Mouse (Mus musculus): ENCODE results near the gene Steap2.
"Not testable (repeated sequence)": the region's sequence is repeated elsewhere in the genome, so short reads cannot be mapped to it uniquely, and the experiment has no call there.

Gene Steap2

DNA sequence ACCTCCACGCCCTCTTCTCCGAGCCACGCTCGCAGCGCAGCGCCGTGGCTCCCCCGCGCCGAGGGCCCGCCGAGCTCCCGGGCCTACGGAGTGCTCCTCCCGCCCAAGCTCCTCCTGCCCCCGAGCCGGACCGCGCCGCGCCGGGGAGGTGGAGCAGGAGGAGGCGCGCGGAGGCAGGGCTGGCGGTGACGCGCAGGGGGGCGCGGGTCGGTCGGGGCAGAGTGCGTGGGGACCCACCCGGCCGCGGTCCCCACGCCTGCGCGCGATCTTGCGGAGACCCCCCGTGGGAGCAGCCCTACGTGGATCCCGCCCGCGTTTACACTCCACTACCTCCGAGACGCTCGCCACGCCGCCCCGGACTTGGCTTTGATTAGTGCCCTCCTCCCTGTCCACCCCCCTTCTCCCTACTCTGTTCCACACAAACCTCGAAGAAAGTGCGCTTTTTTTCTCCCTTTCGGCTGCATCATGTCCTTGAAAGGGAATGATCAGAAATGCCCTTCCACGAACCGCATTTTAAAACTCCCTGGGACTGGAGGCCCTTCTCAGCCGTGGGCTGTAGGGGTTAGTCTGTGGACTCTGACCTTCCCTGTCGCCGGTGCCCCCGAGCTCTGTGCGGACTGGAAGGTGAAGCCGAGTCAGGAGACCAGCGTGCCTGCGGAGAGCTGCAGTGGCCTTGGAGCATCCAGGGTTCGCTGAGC lies at the start of gene Steap2:
Gene Steap2 (minus strand): TSS at position 623 of the 698 bp plus-strand sequence.
- DNase-seq (ENCODE audit: low read depth, low spot score), result peak; percentile 47

DNA sequence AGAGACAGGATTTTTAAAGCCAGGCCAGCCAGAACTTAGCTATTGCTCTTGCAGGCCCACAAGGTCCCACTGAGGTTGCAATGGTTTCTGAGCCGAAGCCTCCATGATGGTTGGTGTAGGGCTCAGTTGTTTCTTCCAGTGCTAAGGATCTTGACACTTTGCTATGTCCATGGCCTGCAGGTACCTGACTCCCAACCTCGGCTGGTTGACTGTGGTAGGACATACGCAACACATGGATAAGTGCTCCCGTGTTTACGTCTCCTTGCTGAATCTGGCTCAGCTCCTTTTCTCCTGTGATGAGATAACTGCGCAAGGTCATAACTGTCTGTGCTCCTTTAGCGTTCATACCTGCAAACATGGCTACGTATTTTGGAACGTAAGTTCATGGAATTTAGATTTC lies 40.1 kb upstream of the Steap2 start:
- DNase-seq (ENCODE audit: low read depth, low spot score), result no peak

DNA sequence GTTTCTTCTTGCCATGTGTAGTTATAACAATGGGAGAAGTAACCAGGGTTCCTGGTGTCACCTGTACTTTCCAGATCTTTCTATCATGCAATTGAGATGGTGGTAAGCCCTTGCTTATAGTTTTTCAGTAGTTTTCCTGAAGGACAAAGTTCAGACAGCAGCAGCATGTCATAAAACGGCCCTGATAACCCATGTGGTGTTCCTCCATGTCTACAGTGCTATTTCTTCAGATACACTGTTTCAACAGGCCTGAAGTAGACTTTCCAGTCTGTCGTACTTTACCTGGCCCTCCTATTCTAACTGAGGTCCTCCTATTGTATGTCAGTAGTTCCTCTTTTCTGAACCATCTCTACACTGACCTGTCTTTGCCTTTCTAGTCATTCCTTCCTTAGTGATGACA lies 38.5 kb upstream of the Steap2 start:
- no peak for DNase-seq (ENCODE audit: low read depth, low spot score)

DNA sequence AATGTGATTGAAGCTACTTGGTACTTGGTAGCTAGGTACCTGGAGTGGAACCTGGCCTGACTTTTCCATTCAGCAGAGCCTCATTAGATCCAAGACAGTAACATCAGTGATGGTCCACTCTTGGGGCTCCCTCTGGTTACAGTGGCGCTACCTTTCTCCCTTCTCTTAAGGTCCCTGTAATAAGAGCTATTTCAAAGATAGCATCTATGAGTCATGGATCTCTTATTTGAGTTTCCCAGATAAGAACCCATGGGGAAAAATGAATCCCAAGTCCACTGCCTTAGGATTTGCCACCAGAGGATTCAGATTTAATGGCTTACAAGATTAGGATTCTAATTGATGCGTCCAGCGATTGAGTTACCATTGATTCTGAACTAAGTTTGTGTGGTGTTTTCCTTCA lies 37.8 kb upstream of the Steap2 start:
- DNase-seq (ENCODE audit: low read depth, low spot score), result no peak

DNA sequence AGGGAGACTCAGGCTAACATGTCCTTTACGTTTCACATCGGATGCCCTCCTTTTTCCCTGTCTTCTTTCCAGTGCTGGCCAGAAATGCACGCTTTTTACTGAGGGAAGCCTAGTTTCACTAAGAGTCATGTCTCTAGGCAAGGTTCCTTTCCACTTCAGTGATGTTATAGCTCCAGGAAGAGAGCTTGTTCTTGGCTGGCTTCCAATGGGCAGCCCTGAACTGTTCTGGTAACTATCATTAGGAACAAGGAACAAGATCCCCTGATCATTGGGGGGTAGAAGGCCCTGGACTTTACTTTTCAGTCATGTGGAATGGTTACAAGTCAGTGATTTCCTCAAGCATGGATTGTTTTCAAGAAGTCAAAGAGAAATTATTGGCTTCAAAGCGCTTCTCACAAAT lies 35.5 kb upstream of the Steap2 start:
- DNase-seq (ENCODE audit: low read depth, low spot score), result no peak

DNA sequence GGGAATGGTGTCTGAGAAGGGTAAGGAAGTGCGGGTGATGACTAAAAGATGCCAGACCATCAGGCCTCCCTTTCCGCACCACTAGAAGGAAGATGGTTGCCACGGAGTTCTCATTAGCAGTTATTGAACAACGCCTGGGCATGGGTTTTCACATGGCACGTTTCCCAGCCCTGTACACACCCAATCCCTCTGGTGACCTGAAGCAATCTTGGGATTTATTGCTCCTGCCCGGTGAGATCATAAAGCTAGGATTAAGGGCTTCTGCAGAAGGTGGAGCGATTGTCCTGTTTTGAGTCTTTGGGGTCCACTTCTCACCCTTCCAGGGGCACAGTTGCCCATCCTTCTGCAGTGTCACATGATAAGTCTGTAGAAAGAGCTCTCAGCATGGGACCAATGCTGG lies 27.8 kb upstream of the Steap2 start:
- no peak for DNase-seq (ENCODE audit: low read depth, low spot score)

DNA sequence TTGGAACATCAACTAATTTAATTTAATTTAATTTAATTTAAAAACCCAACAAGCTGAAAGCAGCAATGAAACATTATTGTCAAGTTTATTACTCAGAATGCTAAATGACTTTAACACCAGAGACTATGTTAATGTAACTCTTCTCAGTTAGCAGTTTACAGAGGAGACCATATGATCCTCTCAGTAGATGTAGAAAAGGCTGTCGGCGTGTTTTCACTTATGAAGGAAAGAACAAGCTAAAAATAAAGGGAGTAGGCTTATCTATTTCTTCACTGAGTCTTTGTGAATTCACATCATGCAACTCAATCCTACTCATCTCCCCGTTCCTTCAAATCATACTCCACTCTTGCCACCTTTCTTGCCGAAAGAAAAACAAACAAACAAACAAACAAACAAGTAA lies 16.7 kb upstream of the Steap2 start:
- no peak for DNase-seq (ENCODE audit: low read depth, low spot score)

DNA sequence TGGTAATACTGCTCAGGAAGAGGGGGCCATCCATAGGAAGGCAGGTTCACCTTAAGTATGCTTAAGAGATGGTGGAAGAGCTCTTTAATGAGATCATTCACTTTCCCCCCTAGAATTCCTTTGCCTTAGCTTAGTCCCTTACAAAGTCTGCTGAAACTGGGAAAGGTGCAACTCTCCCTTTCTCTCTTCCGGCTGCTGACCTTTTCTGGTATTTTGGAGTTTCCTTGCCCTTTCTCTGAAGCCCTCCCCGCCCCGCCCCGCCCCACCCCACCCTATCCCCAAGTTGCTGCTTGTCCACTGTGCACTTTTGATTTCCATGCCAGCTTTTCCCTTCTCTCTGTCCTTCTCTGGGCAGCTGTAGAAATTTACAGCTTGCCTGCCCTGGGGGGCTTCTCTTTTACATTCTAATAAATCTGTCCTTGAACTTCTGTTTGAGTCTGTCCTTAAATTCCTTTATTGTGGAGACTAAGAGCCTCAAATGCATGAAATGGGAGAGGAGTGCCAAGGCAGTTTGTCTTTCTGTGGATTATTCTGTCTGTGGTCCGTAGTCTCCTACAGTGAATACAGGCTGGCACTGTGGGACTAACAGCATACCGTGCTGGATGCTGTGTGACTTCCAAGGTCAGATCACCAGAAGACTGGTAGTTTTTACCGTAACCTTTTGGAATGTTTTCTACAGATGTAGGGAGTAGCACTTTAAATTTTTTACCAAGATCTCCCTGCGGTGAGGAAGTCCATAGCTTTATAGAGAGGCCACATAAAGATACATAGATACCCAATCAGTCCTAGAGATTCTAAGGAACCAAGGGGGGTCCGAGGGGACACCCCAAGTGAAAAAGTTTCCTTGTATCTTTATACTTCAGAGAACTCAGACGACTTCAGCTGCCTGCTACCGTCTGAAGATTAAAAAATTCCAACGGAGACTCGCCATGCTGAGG lies 13.2 kb upstream of the Steap2 start:
- peak; percentile 21 for DNase-seq (ENCODE audit: low read depth, low spot score)

DNA sequence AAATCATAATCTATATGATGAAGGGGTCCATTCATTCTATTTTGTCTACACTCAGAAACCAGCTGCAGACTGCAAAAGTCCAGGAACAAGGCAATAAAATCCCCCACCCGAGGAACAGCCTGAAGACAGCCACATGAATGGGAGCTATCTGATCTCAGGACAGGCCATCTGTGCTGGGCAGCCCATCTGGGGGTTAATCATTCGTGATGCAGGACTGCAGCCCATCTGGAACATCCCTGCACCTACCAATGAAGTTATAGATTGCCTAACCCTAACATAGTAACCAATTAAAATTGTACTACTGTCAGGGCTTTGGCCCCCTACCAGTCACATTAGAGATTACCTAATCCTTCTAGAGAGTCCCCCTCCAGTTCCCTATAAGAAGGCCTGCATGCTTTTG lies 10.6 kb upstream of the Steap2 start:
- no peak for DNase-seq (ENCODE audit: low read depth, low spot score)

DNA sequence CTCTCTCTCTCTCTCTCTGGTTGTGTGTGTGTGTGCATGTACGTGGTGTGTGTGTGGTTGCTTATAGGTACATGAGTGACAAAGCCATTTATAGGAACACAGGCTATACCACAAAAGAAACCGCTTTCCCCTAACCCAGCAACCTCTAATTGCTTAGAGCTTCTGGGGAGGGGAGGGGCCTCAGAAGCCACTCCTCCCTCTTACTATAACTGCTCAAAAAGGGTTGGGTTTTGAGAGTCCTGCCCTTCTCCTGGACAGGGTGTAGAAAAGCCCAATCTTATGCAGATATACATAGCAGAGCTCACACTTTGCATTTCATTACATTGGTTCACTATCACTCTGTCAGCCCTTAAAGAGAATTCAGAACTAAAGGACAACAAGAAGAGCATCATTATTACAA lies 6.0 kb upstream of the Steap2 start:
- DNase-seq (ENCODE audit: low read depth, low spot score), result no peak

DNA sequence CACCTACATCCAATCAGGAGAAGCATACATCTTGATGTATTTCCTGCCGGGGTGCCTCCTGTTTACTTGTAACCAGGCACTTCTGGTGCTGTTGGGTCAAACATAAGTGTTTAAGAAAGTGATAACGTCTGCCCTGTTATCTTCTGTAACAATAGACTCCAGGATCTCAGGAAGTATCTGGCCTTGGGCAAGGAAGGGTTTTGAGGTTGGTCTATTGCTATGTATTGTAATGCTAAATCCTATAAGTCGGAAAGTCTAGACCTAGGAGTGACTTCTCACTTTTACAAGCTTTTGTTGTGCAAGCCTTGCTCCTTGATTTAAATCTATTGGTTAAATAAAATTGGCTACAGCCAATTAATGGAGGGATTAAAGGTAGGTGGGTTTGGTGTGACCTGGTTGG lies 4.5 kb upstream of the Steap2 start:
- no peak for DNase-seq (ENCODE audit: low read depth, low spot score)

DNA sequence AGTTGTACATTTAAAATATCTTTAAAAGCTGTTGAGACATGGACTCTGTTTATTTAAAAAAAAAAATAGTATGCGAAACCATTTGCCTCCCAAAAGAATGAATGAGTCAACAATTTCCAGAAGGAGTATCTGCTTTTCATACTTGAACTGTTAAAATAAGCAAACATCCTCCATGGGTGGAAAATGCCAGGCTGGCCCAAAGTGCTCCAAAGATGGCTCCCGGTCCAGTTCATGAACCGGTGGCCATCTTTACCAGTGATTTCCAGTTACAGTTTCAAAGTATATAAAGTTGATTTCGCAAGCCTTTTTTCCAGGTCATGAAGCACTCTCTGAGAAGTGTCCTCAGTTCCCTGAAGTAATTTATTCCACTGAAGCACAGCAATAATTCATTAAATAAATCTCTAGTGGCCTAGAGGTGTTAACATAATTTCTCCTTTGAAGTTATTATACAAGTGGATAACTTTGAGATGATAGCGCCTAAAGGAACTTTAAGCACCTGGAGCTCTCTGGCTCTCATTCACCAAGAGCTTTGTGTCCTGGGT lies 1.1 kb upstream of the Steap2 start:
- no peak for DNase-seq (ENCODE audit: low read depth, low spot score)

DNA sequence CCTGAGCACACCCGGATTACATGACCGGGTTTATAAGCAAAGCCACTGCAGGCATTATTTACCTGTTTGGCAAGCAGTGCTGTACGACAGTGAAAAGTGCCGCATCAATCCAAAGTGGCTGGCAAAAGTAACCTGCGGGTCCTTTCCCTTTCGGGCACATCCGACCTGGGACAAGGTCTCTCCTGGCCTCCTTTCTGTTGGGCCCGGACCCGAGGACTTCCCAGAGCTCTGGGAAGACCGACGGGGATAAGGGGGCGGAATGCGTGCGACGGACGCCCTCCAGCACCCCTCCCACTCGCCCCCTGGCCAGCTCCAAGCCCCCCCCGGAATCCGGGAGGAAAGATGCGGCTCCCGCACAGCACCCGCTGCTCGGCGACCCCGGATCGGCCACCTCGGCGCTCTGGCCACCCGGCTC lies 830 bp downstream of the Steap2 start:
- DNase-seq (ENCODE audit: low read depth, low spot score), result peak; percentile 36

DNA sequence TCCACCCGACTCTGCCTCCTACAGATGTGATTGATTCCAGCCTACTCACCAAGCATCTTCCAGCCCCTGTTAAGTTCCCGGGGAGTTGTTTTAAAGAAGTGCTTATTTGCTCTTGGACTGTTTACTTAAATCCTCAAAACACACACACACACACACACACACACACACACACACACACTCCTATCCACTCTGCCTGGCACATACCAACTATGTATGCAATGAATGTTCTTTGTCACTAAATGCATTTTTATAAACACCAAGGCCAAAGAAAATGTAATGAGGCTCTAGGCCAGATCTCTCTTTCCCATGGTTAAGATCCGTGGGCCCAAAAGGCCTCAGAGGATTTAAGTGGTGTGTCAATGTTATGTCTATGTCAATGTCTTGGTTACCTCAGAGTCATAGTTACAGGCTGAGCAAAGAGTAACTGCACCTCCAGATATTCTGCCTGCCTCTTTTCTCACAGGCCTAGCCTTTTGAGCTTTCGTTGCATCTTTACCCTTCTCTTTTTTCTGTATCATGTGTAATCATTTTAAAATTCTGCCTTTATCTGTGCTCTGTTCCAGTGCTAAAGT lies 2.1 kb downstream of the Steap2 start:
- DNase-seq (ENCODE audit: low read depth, low spot score), result no peak

DNA sequence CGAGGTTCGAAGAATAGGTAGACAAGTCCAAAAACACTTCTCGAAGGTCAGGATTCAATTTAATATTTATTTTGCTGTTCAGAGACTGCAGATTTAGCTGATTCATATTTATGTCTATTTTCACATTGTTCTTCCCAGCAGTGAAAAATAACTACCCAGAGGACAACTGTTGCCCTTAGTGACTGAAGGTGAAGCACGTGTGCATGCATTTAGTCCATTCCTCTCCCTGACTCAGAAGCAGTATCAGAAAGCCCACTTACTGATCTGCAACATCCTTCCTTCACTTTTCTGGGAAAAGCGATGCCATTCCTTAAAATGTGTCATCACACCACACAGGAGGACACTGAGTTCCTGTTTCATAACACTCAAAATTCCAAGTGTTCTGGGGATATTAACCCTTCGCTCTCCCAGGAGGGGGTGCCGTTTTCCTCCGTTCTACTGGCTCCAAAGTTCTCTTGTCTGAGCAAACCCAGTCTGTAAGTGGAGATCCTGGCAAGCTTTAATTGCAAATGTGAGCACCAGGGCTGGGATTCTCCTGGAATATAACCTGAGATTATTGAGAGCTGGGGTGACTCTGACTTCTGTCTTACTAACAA lies 5.3 kb downstream of the Steap2 start:
- no peak for DNase-seq (ENCODE audit: low read depth, low spot score)

DNA sequence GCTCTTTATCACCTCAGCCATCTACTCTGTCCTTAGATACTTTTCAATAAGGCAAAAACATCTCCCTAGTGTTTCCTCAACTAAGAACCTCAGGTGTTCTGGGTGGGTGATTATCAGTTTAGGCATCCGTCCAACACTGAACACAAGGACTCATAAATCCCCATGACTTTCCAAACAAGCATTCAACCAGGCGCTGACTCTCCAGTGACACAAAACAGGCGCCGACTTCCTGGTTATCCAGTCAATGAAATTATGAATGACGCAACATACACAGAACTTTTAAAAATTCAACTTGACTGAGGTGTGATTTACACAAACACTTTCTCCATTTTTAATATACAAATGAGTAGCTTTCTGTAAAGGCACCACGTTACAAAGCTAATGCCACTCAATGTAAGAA lies 6.2 kb downstream of the Steap2 start:
- no peak for DNase-seq (ENCODE audit: low read depth, low spot score)

DNA sequence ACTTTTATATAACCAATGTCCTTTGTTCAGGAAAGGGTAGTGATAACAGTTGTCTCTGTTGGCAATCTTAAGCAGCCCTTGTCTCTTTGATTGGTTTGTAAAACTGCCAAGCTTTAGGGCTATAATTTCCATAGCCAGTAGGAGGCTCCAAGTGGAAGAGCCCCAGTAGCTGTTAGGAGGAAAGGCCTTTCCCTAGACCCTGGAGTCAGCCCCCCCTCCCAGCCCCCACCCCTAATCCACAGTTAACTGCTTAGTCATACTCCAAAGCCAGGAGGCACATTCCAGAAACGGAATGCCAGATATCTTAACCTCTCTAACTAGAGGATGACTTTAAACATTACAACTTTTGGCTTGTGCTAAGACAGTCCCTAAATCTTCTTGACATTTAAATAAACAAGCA lies 7.4 kb downstream of the Steap2 start:
- peak; percentile 41 for DNase-seq (ENCODE audit: low read depth, low spot score)

DNA sequence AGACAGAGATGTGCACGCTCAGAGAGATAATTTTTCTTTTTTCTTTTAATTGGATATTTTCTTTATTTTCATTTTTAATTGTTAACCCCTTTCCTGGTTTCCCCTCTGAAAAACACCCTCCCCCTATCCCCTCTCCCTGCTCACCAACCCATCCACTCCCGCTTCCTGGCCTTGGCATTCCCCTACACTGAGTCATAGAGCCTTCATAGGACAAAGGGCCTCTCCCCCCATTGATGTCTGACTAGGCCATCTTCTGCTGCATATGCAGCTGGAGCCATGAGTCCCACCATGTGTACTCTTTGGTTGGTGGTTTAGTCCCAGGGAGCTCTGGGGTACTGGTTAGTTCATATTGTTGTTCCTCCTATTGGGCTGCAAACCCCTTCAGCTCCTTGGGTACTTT lies 9.4 kb downstream of the Steap2 start:
- DNase-seq (ENCODE audit: low read depth, low spot score), result not testable (repeated sequence)

DNA sequence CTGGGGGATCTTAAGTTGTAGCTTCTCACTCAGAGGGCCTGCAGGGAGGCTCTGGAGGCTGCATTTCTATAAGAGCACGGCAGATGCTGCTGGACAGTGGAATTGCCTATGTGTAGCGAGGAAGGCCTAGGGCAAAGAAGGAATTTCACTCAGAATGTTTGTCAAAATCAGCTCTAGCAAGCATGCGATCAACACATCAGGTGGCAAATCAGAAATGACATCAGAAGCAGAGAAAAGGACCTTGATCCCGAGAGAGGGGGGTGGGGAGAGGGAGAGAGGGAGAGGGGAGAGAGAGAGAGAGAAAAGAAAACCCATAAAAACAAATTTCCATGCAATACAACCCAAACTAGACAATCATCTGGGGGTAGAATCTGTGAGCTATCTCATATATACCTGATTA lies 11.1 kb downstream of the Steap2 start:
- no peak for DNase-seq (ENCODE audit: low read depth, low spot score)

DNA sequence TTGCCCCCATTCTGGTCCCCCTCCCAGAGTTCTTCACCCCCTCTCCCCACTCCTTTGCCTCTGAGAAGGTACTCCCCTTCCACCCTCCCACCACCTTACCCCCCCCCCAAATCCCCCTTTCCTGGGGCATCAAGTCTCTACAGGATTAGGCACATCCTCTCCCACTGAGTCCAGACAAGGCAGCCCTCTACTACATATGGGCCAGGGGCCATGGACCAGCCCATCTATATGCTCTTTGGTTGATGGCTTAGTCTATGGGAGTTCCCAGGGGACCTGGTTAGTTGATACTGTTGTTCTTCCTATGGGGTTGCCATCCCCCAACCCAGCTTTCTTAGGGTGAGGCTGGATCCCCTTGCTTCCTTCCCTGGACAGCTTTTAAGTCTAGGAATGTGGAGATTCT lies 14.9 kb downstream of the Steap2 start:
- DNase-seq (ENCODE audit: low read depth, low spot score), result no peak

DNA sequence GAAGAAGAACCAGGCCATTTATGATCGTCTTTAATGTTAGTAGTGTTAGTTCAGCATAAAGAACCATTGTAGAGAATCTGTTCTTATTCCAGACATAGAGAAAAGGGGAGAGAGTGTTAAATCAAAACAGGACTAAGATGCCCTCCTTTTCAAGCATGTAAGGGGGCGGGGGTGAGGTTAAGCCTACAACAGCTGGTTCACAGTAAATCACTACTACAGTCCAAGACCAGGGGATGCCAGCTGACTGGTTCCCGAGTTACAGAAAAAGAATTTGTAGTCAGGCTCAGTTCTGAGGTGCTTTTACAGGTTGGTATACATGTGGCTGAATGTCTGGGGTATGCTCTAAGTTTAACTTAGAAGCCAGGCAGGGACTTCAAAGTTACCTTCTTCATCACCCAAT lies 18.3 kb downstream of the Steap2 start:
- DNase-seq (ENCODE audit: low read depth, low spot score), result no peak

DNA sequence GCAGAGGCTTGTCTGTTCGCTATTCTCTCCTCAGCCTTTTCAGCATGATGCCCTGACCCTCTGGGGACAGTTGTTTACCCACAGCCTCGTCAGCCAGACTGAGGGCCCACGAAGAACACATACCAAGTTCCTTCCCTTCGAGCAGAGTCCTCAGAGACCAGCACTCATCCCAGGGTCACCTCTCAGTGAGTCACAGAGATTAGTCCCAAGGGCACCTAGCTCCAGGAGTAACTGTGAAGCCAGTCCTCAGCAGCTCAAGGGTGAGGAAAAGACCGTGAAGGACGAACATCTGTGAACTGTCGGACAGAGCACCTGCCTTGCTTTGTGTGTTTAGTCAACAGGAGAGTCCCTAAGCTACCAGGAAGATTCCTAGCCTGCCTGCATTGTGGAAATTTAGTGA lies 25.5 kb downstream of the Steap2 start:
- DNase-seq (ENCODE audit: low read depth, low spot score), result no peak
